8 mouse cellular contexts compared by ENCODE assay signal in the genomic region with DNA sequence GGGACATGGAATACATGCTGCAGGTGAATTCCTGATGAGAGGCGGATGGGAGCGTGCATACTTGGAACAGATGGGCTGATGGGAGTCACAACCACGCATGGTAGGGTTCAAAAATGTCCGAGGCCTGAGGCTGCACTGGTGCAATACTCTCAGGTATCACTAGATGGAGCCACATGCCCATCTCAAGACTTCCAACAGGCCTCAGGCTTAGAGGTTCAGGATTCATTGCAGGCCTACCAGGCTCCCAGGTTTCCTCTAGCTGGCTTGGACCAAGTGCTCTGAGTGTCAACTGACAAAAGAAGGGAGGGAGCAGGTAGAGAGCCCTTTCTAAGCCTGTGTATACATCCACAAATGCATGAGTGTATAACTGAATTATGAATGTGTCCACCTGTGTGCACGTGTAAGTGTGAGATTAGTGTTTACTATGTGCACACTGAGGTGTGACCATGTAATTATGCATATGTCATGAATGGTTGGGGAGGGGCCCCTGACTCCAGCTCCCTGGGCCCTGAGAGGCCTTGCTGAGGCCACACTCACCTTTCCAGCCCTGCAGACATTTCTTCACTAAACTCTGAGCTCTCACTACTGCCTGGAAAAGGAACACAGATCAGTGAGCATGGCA. TPM values are rescaled to one million over a fixed set of nuclear protein-coding genes. Genes with fewer than 3 reads are reported as not detected.
A peak's percentile ranks its signal among the peaks of the same experiment; 100 is the strongest.
DNase-seq lines count a peak whose midpoint lies in the region; ATAC-seq and TF ChIP-seq lines count a peak whose summit lies in the region.

No protein-coding gene starts in this region.

- peaks cover 47% of the 10 kb centered on the region for H3K36me3 ChIP-seq in forebrain, postnatal 0 days (ENCODE audit: insufficient read depth)
- peaks cover 52% of the 10 kb centered on the region for H3K36me3 ChIP-seq in hindbrain, embryonic 13.5 days

- TF ChIP-seq CTCF in Patski (IDR thresholded peaks at IDR 0.05) = no peak
- TF ChIP-seq CTCF in cerebellum, adult 2 months (IDR thresholded peaks at IDR 0.05; ENCODE audit: borderline replicate concordance, insufficient read depth, low read depth, low read length) = peak; percentile 99
- TF ChIP-seq CTCF in forebrain, postnatal 0 days (IDR thresholded peaks at IDR 0.05; ENCODE audit: low read depth) = peak; percentile 97

- H3K4me3 ChIP-seq in cerebellum, adult 2 months (replicated peaks; ENCODE audit: insufficient read depth, low read depth, low read length) = no peak overlapping the region
- H3K4me3 ChIP-seq in forebrain, postnatal 0 days (ENCODE audit: low read depth, low read length) = no peak overlapping the region
- H3K4me3 ChIP-seq in hindbrain, embryonic 13.5 days = no peak overlapping the region

- 19% methylated on average over 5 of the region's 5 CpGs for WGBS in cerebellum, adult 2 months
- 26% methylated on average over 5 of the region's 5 CpGs for WGBS in forebrain, postnatal 0 days
- WGBS in hindbrain, embryonic 13.5 days = 25% methylated on average over 5 of the region's 5 CpGs

- no peak for DNase-seq in Patski (ENCODE audit: low read depth, low spot score)
- peak; percentile 80 to 85 for DNase-seq in cerebellum, adult 2 months
- DNase-seq in forebrain, postnatal 0 days = peak; percentile 86
- DNase-seq in layer of hippocampus, postnatal 10 days (ENCODE audit: low spot score in 2 of 2) = peak; percentile 82 to 84
- peak; percentile 73 for DNase-seq in right cerebral cortex, postnatal 14 days
- DNase-seq in urinary bladder, postnatal 4 days (ENCODE audit: low spot score in 2 of 2) = peak; percentile 60 to 77

- no peak overlapping the region for H3K9ac ChIP-seq in forebrain, postnatal 0 days
- H3K9ac ChIP-seq in hindbrain, embryonic 13.5 days = no peak overlapping the region

- H3K4me1 ChIP-seq in cerebellum, adult 2 months (ENCODE audit: control insufficient read depth, insufficient read depth, low read length) = no peaks in the 10 kb centered on the region; the same call in 1 of the 2 replicates
- H3K4me1 ChIP-seq in forebrain, postnatal 0 days (ENCODE audit: insufficient read depth) = no peaks in the 10 kb centered on the region
- H3K4me1 ChIP-seq in hindbrain, embryonic 13.5 days (replicated peaks) = no peaks in the 10 kb centered on the region

- no peaks in the 10 kb centered on the region for H3K27me3 ChIP-seq in Patski
- no peaks in the 10 kb centered on the region for H3K27me3 ChIP-seq in cerebellum, adult 2 months (ENCODE audit: control insufficient read depth, insufficient read depth, low read length)
- H3K27me3 ChIP-seq in forebrain, postnatal 0 days (ENCODE audit: insufficient read depth, low read length) = no peaks in the 10 kb centered on the region
- H3K27me3 ChIP-seq in hindbrain, embryonic 13.5 days = no peaks in the 10 kb centered on the region

- peak; percentile 51 for ATAC-seq in Patski
- ATAC-seq in forebrain, postnatal 0 days = peak; percentile 76
- peak; percentile 41; the same call in 1 of the 2 replicates for ATAC-seq in hindbrain, embryonic 13.5 days (ENCODE audit: low FRiP score)
- ATAC-seq in megakaryocyte, adult 5-6 weeks (ENCODE audit: poor library complexity, severe bottlenecking) = peak; percentile 89

- POLR2A ChIA-PET in Patski (lab: Charles Lee) = no interaction called here

- in situ Hi-C loops in Patski (cut with MboI; ENCODE audit: low pct_unique_long_range_greater_than_20kb) = loop anchor here (5.0 to 10.0 kb wide), 3 partner anchors 160 to 247 kb away; no protein-coding TSS in a partner anchor

- H3K27ac ChIP-seq in cerebellum, adult 2 months (ENCODE audit: insufficient read depth, low read length) = no peak overlapping the region
- H3K27ac ChIP-seq in forebrain, postnatal 0 days (ENCODE audit: low read depth, low read length) = no peak overlapping the region
- no peak overlapping the region for H3K27ac ChIP-seq in hindbrain, embryonic 13.5 days

- CTCF ChIA-PET in Patski (lab: Charles Lee) = interaction anchor here (0.6 to 10.3 kb wide), 15 partner anchors 23 to 272 kb away, joined by 3 to 65 read pairs (median 3); a partner anchor contains a TSS

- no peaks in the 10 kb centered on the region for H3K9me3 ChIP-seq in forebrain, postnatal 0 days (ENCODE audit: low read length)
- no peaks in the 10 kb centered on the region for H3K9me3 ChIP-seq in hindbrain, embryonic 13.5 days

- TF ChIP-seq POLR2A in cerebellum, adult 2 months (IDR thresholded peaks at IDR 0.05; ENCODE audit: borderline replicate concordance, insufficient read depth, low read length) = no peak

- H3K4me2 ChIP-seq in forebrain, postnatal 0 days (ENCODE audit: low read depth) = no peak overlapping the region
- no peak overlapping the region for H3K4me2 ChIP-seq in hindbrain, embryonic 13.5 days

RNA-seq across cellular contexts. Expression of a gene that starts 23.4 kb away (rescaled TPM):
- 14.2 TPM for polyA plus RNA-seq in Patski (2021)
- 120 and 133 TPM in 2 replicates for polyA plus RNA-seq in cerebellum, adult 2 months (2012; rRNA removed)
- 114 and 139 TPM in 2 replicates for total RNA-seq in forebrain, postnatal 0 days (2014; rRNA removed)
- polyA plus RNA-seq in forebrain, postnatal 0 days (2015; fragmentation: Nextera tagmentation; extraction: Ambion mirVana) = 43.7 and 49.8 TPM in 2 replicates
- 36.6 and 39.4 TPM in 2 replicates for polyA plus RNA-seq in hindbrain, embryonic 13.5 days (2015; fragmentation: Nextera tagmentation; extraction: Ambion mirVana)
- total RNA-seq in layer of hippocampus, postnatal 10 days (2021) = 10 to 100 TPM; 75.2 to 91.7 TPM
- 0.20 and 0.82 TPM in 2 replicates for total RNA-seq in megakaryocyte, adult 5-6 weeks (2015)
- 2.7 and 5.7 TPM in 2 replicates for total RNA-seq in megakaryocyte, adult 5-6 weeks (2017)
